Mouse (Mus musculus) myocyte (in vitro differentiated cells): Measurements from ENCODE around the gene Pheta2. TPM values are rescaled to one million over a fixed set of nuclear protein-coding genes. Genes with fewer than 3 reads are reported as not detected.

Experiments
- H3K27me3 ChIP-seq: one replicate; pipeline ENCODE4 v1.6.1; 2011; ENCODE audit not compliant: control insufficient read depth, insufficient read depth, insufficient read length
- H3K36me3 ChIP-seq: one replicate; pipeline ENCODE4 v1.6.1; 2011; ENCODE audit not compliant: control insufficient read depth, insufficient read depth
- H3K4me2 ChIP-seq: one replicate; pipeline ENCODE4 v1.6.1; 2011; ENCODE audit warnings: low read depth, control low read depth
- H3K4me3 ChIP-seq: one replicate; pipeline ENCODE4 v1.5.1; 2011; ENCODE audit warnings: mild to moderate bottlenecking, control low read depth, moderate library complexity
- H3K79me2 ChIP-seq: one replicate; pipeline ENCODE4 v1.6.1; 2011; ENCODE audit not compliant: control insufficient read depth, insufficient read depth
- H3ac ChIP-seq: one replicate; pipeline ENCODE4 v1.6.1; 2011; ENCODE audit not compliant: control insufficient read depth, insufficient read length
- CEBPB ChIP-seq: IDR thresholded peaks from 2 replicates; pipeline ENCODE4 v1.6.1; 2011; ENCODE audit warnings: mild to moderate bottlenecking, moderate library complexity; ENCODE audit not compliant: poor library complexity, insufficient read depth, severe bottlenecking
- E2F4 ChIP-seq: IDR thresholded peaks from one replicate; pipeline ENCODE4 v1.6.1; 2011; ENCODE audit warnings: mild to moderate bottlenecking, control low read depth, moderate library complexity; ENCODE audit not compliant: insufficient read depth
- MAX ChIP-seq: IDR thresholded peaks from one replicate; pipeline ENCODE4 v1.6.1; 2011; ENCODE audit warnings: low read depth, mild to moderate bottlenecking, control low read depth
- MYOD1 ChIP-seq, 3 experiments: IDR thresholded peaks; one replicate each; pipeline ENCODE4 v1.6.1; 2011; ENCODE audit warnings: control low read depth in 2 of 3, low read depth in 2 of 3, mild to moderate bottlenecking in 2 of 3, moderate library complexity in 1 of 3; ENCODE audit not compliant: insufficient read length in 2 of 3, control insufficient read depth in 1 of 3
- MYOG ChIP-seq, 3 experiments: IDR thresholded peaks; one replicate each; pipeline ENCODE4 v1.6.1; 2011; ENCODE audit warnings: control low read depth in 2 of 3, low read depth in 2 of 3, mild to moderate bottlenecking in 2 of 3; ENCODE audit not compliant: insufficient read length in 2 of 3, control insufficient read depth in 1 of 3, insufficient read depth in 1 of 3
- POLR2A ChIP-seq: IDR thresholded peaks from one replicate; pipeline ENCODE4 v1.6.1; 2011; ENCODE audit warnings: low read depth, mild to moderate bottlenecking, control low read depth, moderate library complexity; ENCODE audit not compliant: insufficient read length
- POLR2AphosphoS2 ChIP-seq: IDR thresholded peaks from one replicate; pipeline ENCODE4 v1.6.1; 2011; ENCODE audit warnings: low read depth, control low read depth; ENCODE audit not compliant: insufficient read length
- REST ChIP-seq: IDR thresholded peaks from one replicate; pipeline ENCODE4 v1.6.1; 2011; ENCODE audit warnings: mild to moderate bottlenecking, control low read depth, moderate library complexity; ENCODE audit not compliant: insufficient read depth, insufficient read length
- SRF ChIP-seq: IDR thresholded peaks from one replicate; pipeline ENCODE4 v1.6.1; 2011; ENCODE audit warnings: low read depth; ENCODE audit not compliant: control insufficient read depth, insufficient read length
- TCF12 ChIP-seq: IDR thresholded peaks from one replicate; pipeline ENCODE4 v1.6.1; 2011; ENCODE audit warnings: mild to moderate bottlenecking, control low read depth; ENCODE audit not compliant: poor library complexity, insufficient read depth, severe bottlenecking
- TCF3 ChIP-seq: IDR thresholded peaks from one replicate; pipeline ENCODE4 v1.6.1; 2011; ENCODE audit warnings: low read depth, control low read depth; ENCODE audit not compliant: insufficient read length
- USF1 ChIP-seq: IDR thresholded peaks from one replicate; pipeline ENCODE4 v1.6.1; 2011; ENCODE audit warnings: low read depth, mild to moderate bottlenecking, control low read depth, moderate library complexity
- polyA plus RNA-seq: library from polyadenylated mRNA; unstranded; fragments of >200 nt; fragmentation: generic; extraction: Trizol; gene quantifications from one replicate; pipeline ENCODE4 v1.2.1, GENCODE M21; 2012; ENCODE audit warnings: missing spikeins

The Pheta2 gene
- polyA plus RNA-seq, 1 experiment, result 0.05 TPM

- TF ChIP-seq POLR2A (no peak), TCF3 (no peak), POLR2AphosphoS2 (no peak), MAX (no peak), CEBPB (no peak), E2F4 (no peak), MYOD1 (IDR thresholded peaks at IDR 0.05; ENCODE audit: control insufficient read depth in 1 of 3, insufficient read length in 2 of 3, low read depth in 2 of 3) (no peak)
- Histone ChIP-seq H3K36me3 (no peaks in the 10 kb centered on the region), H3ac (no peak overlapping the region), H3K27me3 (no peaks in the 10 kb centered on the region), H3K79me2 (no peaks in the 10 kb centered on the region), H3K4me2 (no peak overlapping the region), H3K4me3 (no peak overlapping the region)
Measured at GRCm38 (mm10) chr15:82375855-82376254, 37.1 kb downstream of the Pheta2 start.

GRCm38 (mm10) chr15:82376393-82377138 is 37.8 kb downstream of the Pheta2 start:
- Histone ChIP-seq H3K4me2 (no peak overlapping the region), H3K27me3 (no peaks in the 10 kb centered on the region), H3K4me3 (no peak overlapping the region), H3ac (no peak overlapping the region), H3K36me3 (no peaks in the 10 kb centered on the region), H3K79me2 (no peaks in the 10 kb centered on the region)
- TF ChIP-seq USF1 (no peak), REST (no peak), MYOG (IDR thresholded peaks at IDR 0.05; ENCODE audit: control insufficient read depth in 1 of 3, insufficient read depth in 1 of 3, insufficient read length in 2 of 3, low read depth in 2 of 3) (no peak), MYOD1 (IDR thresholded peaks at IDR 0.05; ENCODE audit: control insufficient read depth in 1 of 3, insufficient read length in 2 of 3, low read depth in 2 of 3) (no peak), CEBPB (no peak), MAX (no peak), TCF3 (no peak), E2F4 (no peak), POLR2AphosphoS2 (no peak), TCF12 (no peak)

DNA sequence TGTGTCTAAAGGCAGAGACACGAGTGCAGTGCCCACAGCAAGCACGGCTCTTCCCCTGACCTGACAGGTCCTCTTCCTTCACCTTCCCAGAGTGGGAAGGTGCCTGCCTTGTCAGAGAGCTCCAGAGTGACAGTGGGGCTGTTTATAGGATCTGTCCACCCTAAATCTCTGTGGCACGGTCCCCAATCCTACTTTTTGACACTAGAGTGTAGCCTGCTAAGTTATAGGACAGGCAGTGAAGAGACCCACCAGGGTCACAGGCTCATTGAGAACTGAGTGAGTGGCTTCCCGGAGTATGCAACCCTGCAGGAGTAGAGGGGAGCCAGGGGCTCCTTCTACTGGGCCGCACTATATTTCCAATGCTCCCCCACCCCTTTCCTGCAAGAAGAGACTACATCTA is 39.0 kb downstream of the Pheta2 start:
- Histone ChIP-seq H3ac (no peak overlapping the region), H3K4me3 (no peak overlapping the region), H3K79me2 (no peaks in the 10 kb centered on the region), H3K4me2 (no peak overlapping the region), H3K27me3 (no peaks in the 10 kb centered on the region), H3K36me3 (no peaks in the 10 kb centered on the region)
- no peak for TF ChIP-seq POLR2A

GRCm38 (mm10) chr15:82378261-82379180 is 39.8 kb downstream of the Pheta2 start:
- Histone ChIP-seq H3K36me3 (no peaks in the 10 kb centered on the region), H3K4me2 (peak overlapping the region; percentile 43), H3K79me2 (no peaks in the 10 kb centered on the region), H3ac (no peak overlapping the region), H3K27me3 (no peaks in the 10 kb centered on the region), H3K4me3 (no peak overlapping the region)
- TF ChIP-seq MYOG (IDR thresholded peaks at IDR 0.05; ENCODE audit: control insufficient read depth in 1 of 3, insufficient read depth in 1 of 3, insufficient read length in 2 of 3, low read depth in 2 of 3), result peak in 2 of 3 experiments; percentile 7 to 16
- no peak for TF ChIP-seq POLR2A

DNA sequence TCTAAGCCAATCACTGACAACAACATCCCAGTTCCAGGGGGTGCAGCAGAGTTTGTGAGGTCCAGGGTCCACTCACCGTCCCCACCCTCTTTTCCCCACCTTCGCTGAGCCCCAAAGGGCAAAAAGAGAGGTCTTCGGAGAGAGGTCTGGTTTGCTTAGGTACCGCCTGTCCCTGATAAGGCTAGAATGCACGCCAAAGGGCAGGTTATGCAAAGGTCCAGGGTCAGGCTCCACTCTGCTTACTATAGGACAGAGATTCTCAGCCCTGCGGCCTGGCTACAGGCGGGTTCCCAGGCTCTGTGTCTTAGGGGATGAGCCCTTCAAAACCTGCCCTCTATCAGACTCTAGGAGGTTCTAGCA is 40.7 kb downstream of the Pheta2 start:
- H3K36me3 ChIP-seq, result no peaks in the 10 kb centered on the region
- peak overlapping the region; percentile 43 for H3K4me2 ChIP-seq
- peak overlapping the region; percentile 11 for H3K4me3 ChIP-seq
- H3ac ChIP-seq, result no peak overlapping the region
- no peak for TF ChIP-seq USF1
- TF ChIP-seq E2F4, result no peak
- no peak for TF ChIP-seq REST
- TF ChIP-seq POLR2AphosphoS2, result no peak
- TF ChIP-seq TCF12, result no peak
- no peak for TF ChIP-seq CEBPB
- no peak for TF ChIP-seq SRF
- no peaks in the 10 kb centered on the region for H3K79me2 ChIP-seq
- H3K27me3 ChIP-seq, result no peaks in the 10 kb centered on the region
